Mouse (Mus musculus): ENCODE measurements around the gene Pbld2. TPM values are rescaled to one million over a fixed set of nuclear protein-coding genes. Genes with fewer than 3 reads are reported as not detected.

The Pbld2 gene
- total and polyA plus RNA-seq, 3 experiments: 0.15 TPM; not detected in 1

DNA sequence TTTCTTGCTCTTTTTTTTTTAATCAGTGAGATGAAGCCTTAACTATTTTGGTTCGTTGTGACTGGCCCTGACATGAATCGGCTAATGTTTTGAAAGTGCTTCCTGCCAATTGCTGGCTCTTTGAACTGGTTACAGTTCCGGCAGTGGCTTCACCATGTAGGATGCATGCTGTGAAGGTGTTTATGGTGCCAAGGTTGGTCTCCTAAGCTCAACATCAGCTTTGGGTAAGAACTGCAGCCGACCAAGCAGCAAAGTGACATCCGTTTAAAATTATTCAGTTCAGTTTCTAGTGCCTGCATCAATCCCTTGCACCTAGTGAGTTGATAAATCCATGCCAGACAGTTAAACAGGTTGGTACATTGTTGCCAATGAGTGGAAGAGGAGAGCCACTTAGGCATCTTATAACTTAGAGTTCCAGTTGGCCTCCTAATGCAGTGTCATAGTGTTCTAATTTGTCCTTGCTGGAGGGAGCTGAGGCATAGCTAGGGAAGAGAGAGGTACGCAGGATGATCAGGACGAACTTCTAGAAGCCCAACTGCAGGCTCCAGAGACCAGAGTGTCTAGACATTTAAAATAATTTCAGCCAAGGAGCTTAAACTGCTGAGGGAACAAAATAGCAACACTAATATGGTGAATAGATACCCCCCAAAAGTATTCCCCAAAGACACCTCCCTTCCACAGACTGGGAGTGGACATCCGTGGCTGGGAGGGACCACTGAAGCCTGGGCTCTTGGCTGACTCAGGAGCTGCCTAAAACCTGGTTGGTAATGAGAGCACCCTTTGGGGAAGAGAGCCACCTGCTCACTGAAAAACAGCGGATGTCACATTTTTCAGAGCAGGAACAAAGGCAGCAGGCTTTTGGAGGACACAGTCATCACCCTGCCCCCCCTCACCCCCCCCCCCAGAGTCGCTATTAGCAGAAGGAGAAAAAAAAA is 68.8 kb downstream of the Pbld2 start:
- no peak for DNase-seq (ENCODE audit: low read depth, low spot score)

DNA sequence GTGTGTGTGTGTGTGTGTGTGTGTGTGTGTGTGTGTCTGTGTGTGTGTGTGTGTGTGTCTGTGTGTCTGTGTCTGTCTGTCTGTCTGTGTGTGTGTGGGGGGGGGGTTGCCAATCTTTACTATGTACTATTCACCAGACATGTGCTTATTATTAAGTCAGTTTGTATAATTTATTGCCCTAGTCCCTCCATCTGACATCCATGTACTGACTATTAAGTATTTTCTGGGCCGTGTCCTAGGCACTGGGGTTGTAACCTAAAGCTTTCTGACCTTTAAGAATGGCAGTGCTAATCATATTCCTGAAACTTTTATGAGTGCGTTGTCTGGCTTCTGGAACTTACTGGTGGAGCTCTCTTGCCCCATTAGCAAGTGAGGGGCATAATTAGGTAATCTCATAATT is 72.6 kb downstream of the Pbld2 start:
- Histone ChIP-seq H3K4me1 (ENCODE audit: control insufficient read depth in 1 of 2, insufficient read depth in 2 of 2, low read length in 2 of 2) (no peaks in the 10 kb centered on the region), H3K79me2 (ENCODE audit: control insufficient read depth, insufficient read depth, low read length, poor library complexity) (no peaks in the 10 kb centered on the region), H3K4me3 (ENCODE audit: control insufficient read depth in 1 of 2, insufficient read depth in 1 of 2, low read depth in 2 of 2, low read length in 2 of 2) (no peak overlapping the region), H3K27ac (ENCODE audit: control insufficient read depth, low read depth, low read length) (no peak overlapping the region), H3K36me3 (ENCODE audit: control insufficient read depth in 1 of 2, insufficient read depth in 2 of 2, low read length in 2 of 2) (no peaks in the 10 kb centered on the region), H3K9me3 (replicated peaks; ENCODE audit: insufficient read depth, low read length) (no peaks in the 10 kb centered on the region), H3K9ac (ENCODE audit: control insufficient read depth, low read depth, low read length, poor library complexity, severe bottlenecking) (no peak overlapping the region), H3K27me3 (ENCODE audit: control insufficient read depth in 1 of 2, insufficient read depth in 2 of 2, low read length in 2 of 2) (no peaks in the 10 kb centered on the region; a peak in 1 of 4 replicates)
- no peak for DNase-seq (ENCODE audit: low read depth, low spot score)
- TF ChIP-seq TBP (IDR thresholded peaks at IDR 0.05; ENCODE audit: low read depth, low read length) (no peak), E2F4 (IDR thresholded peaks at IDR 0.05; ENCODE audit: borderline replicate concordance, low read depth, low read length) (no peak), ZC3H11A (IDR thresholded peaks at IDR 0.05; ENCODE audit: low read depth, low read length) (no peak), CHD1 (IDR thresholded peaks at IDR 0.05; ENCODE audit: low read depth, low read length) (no peak), RAD21 (IDR thresholded peaks at IDR 0.05; ENCODE audit: low read depth, low read length) (no peak), ZKSCAN1 (IDR thresholded peaks at IDR 0.05; ENCODE audit: low read depth, low read length) (no peak)

More for the DNA sequence above, 68.8 kb downstream of the Pbld2 start:
- Histone ChIP-seq H3K27ac (ENCODE audit: control insufficient read depth, low read depth, low read length) (no peak overlapping the region), H3K4me1 (ENCODE audit: control insufficient read depth in 1 of 2, insufficient read depth in 2 of 2, low read length in 2 of 2) (no peaks in the 10 kb centered on the region), H3K79me2 (ENCODE audit: control insufficient read depth, insufficient read depth, low read length, poor library complexity) (no peaks in the 10 kb centered on the region), H3K9ac (ENCODE audit: control insufficient read depth, low read depth, low read length, poor library complexity, severe bottlenecking) (no peak overlapping the region), H3K27me3 (ENCODE audit: control insufficient read depth in 1 of 2, insufficient read depth in 2 of 2, low read length in 2 of 2) (no peaks in the 10 kb centered on the region; a peak in 1 of 4 replicates), H3K36me3 (ENCODE audit: control insufficient read depth in 1 of 2, insufficient read depth in 2 of 2, low read length in 2 of 2) (no peaks in the 10 kb centered on the region), H3K9me3 (replicated peaks; ENCODE audit: insufficient read depth, low read length) (no peaks in the 10 kb centered on the region), H3K4me3 (ENCODE audit: control insufficient read depth in 1 of 2, insufficient read depth in 1 of 2, low read depth in 2 of 2, low read length in 2 of 2) (no peak overlapping the region)
- TF ChIP-seq CTCF (IDR thresholded peaks at IDR 0.05 in 2 of 3, conservative IDR thresholded peaks at IDR 0.05 in 1 of 3; ENCODE audit: control insufficient read depth in 1 of 3, insufficient read depth in 1 of 3, low read depth in 2 of 3, low read length in 3 of 3, poor library complexity in 1 of 3, severe bottlenecking in 1 of 3) (no peak), HCFC1 (IDR thresholded peaks at IDR 0.05; ENCODE audit: low read depth, low read length) (no peak), MEF2A (IDR thresholded peaks at IDR 0.05; ENCODE audit: extremely low read depth, insufficient replicate concordance, low read depth, low read length, poor library complexity, severe bottlenecking) (no peak), RCOR1 (IDR thresholded peaks at IDR 0.05; ENCODE audit: low read depth, low read length) (no peak), MYC (IDR thresholded peaks at IDR 0.05; ENCODE audit: low read depth, low read length) (no peak), BHLHE40 (IDR thresholded peaks at IDR 0.05; ENCODE audit: borderline replicate concordance, low read depth, low read length) (no peak), SMC3 (IDR thresholded peaks at IDR 0.05; ENCODE audit: low read depth, low read length) (no peak), POLR2A (IDR thresholded peaks at IDR 0.05; ENCODE audit: control insufficient read depth in 1 of 2, insufficient read depth in 1 of 2, low read depth in 1 of 2, low read length in 2 of 2, poor library complexity in 1 of 2) (no peak), JUND (IDR thresholded peaks at IDR 0.05; ENCODE audit: low read depth, low read length) (no peak), ZC3H11A (IDR thresholded peaks at IDR 0.05; ENCODE audit: low read depth, low read length) (no peak), RAD21 (IDR thresholded peaks at IDR 0.05; ENCODE audit: low read depth, low read length) (no peak), NRF1 (IDR thresholded peaks at IDR 0.05; ENCODE audit: insufficient read depth, low read depth, low read length, poor library complexity, severe bottlenecking) (no peak), NELFE (IDR thresholded peaks at IDR 0.05; ENCODE audit: low read depth, low read length) (no peak), MAZ (IDR thresholded peaks at IDR 0.05; ENCODE audit: low read depth, low read length) (no peak), GATA1 (IDR thresholded peaks at IDR 0.05; ENCODE audit: low read depth, low read length) (no peak), TCF12 (IDR thresholded peaks at IDR 0.05; ENCODE audit: low read depth, low read length) (no peak), ELF1 (IDR thresholded peaks at IDR 0.05; ENCODE audit: low read depth, low read length) (no peak), TBP (IDR thresholded peaks at IDR 0.05; ENCODE audit: low read depth, low read length) (no peak), POLR2AphosphoS5 (IDR thresholded peaks at IDR 0.05; ENCODE audit: borderline replicate concordance, low read depth, low read length) (no peak), ZMIZ1 (IDR thresholded peaks at IDR 0.05; ENCODE audit: low read depth, low read length) (no peak)

Data from MEL (cell line).